ENCODE assay signal across 24 mouse cellular contexts in the genomic region with DNA sequence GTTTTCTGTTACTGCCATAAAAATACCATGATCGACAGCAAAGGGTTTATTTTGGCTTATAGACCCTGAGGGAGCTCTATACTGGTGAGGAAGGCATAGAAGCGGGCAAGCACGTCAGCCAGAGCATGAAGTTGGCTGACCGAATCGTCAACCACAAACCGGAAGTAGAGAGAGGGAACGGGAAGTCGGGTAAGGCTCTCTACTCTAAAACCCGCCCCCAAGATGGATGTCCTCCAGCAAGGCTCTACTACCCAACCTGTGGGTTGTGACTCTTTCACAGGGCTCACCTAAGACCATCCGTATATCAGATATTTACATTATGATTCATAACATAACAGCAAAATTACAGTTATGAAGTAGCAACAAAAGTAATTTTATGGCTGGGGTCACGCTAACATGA. TPM values are rescaled to one million over a fixed set of nuclear protein-coding genes. Genes with fewer than 3 reads are reported as not detected.
DNase-seq lines count a peak whose midpoint lies in the region; ATAC-seq and TF ChIP-seq lines count a peak whose summit lies in the region.
"Had no signal": no experiment of that assay in that cellular context is flagged by ENCODE, and none has a peak within 500 bp of the region (broad histone marks: within the 10 kb centered on the region; RNA-seq: fewer than 3 reads in every experiment).

No protein-coding gene starts in this region.

- peak overlapping the region; percentile 19; the same call in 1 of the 2 replicates for H3K4me3 ChIP-seq in testis, adult 2 months (ENCODE audit: control insufficient read depth, low read depth, low read length)
- H3K4me3 ChIP-seq: forebrain, embryonic 10.5 days; forebrain, embryonic 13.5 days; heart, embryonic 10.5 days; heart, embryonic 13.5 days had no signal

- TF ChIP-seq POLR2A in testis, adult 2 months (IDR thresholded peaks at IDR 0.05; ENCODE audit: control insufficient read depth, low read depth, low read length): no peak

- no peak for TF ChIP-seq CTCF in testis, adult 2 months (IDR thresholded peaks at IDR 0.05; ENCODE audit: control insufficient read depth, insufficient read depth, insufficient replicate concordance, low read depth, low read length)

- no peak for DNase-seq in testis, postnatal 14 days (ENCODE audit: low spot score)
- peak; percentile 27 for DNase-seq in splenic B cell, adult 2 months (ENCODE audit: low read depth, low spot score)
- no peak for DNase-seq in ovary, postnatal 14 days (ENCODE audit: low spot score)
- no peak for DNase-seq in thymus, adult 18-20 months
- DNase-seq: adrenal gland, postnatal 10 days; adrenal gland, postnatal 36 days; cerebellum, adult 18-20 months; cerebellum, adult 9-10 months; cerebellum, postnatal 14 days; gastrocnemius, postnatal 10 days; gastrocnemius, postnatal 36 days; heart, adult 18-20 months; heart, postnatal 14 days; heart, postnatal 4 days had no signal

- H3K36me3 ChIP-seq in testis, adult 2 months (ENCODE audit: control insufficient read depth, insufficient read depth, low read length): no peaks in the 10 kb centered on the region
- H3K36me3 ChIP-seq in splenic B cell, adult 2 months (ENCODE audit: control insufficient read depth, insufficient read depth, low read length, poor library complexity, severe bottlenecking): no peaks in the 10 kb centered on the region
- H3K36me3 ChIP-seq: forebrain, embryonic 10.5 days; G1E; heart, embryonic 10.5 days; heart, embryonic 13.5 days had no signal

- peak; percentile 29 for ATAC-seq in granulocyte monocyte progenitor cell, adult 5-6 weeks (replicated peaks; ENCODE audit: poor library complexity, severe bottlenecking)
- ATAC-seq: forebrain, embryonic 13.5 days; hindbrain, postnatal 0 days; Patski had no signal

- no peaks in the 10 kb centered on the region for H3K27me3 ChIP-seq in testis, adult 2 months (ENCODE audit: control insufficient read depth, insufficient read depth, low read length)
- H3K27me3 ChIP-seq in splenic B cell, adult 2 months (ENCODE audit: control insufficient read depth, insufficient read depth, low read length, poor library complexity, severe bottlenecking): no peaks in the 10 kb centered on the region
- H3K27me3 ChIP-seq: forebrain, embryonic 13.5 days; Patski had no signal

- no peak overlapping the region for H3K27ac ChIP-seq in testis, adult 2 months (ENCODE audit: control insufficient read depth, insufficient read depth, low read depth, low read length)
- H3K27ac ChIP-seq: forebrain, embryonic 10.5 days; forebrain, embryonic 13.5 days; heart, embryonic 10.5 days; heart, embryonic 13.5 days; hindbrain, embryonic 14.5 days; hindbrain, postnatal 0 days had no signal

- H3K4me1 ChIP-seq in testis, adult 2 months (ENCODE audit: control insufficient read depth, insufficient read depth, low read length): 0 out of 2 replicates have a peak, but pooled peaks cover 2% of the 10 kb centered on the region
- H3K4me1 ChIP-seq: forebrain, embryonic 10.5 days; forebrain, embryonic 13.5 days had no signal

RNA-seq across cellular contexts. Expression of gene Man1a2, which starts 46.6 kb away (rescaled TPM):
- polyA plus RNA-seq in testis, adult 2 months (2012; rRNA removed): 9.8 and 12.0 TPM in 2 replicates
- 15.2 and 17.7 TPM in 2 replicates for total RNA-seq in granulocyte monocyte progenitor cell, adult 5-6 weeks (2014; fragmentation: Nextera tagmentation)
- 64.0 and 68.5 TPM in 2 replicates for total RNA-seq in granulocyte monocyte progenitor cell, adult 5-6 weeks (2017)
